Mouse (Mus musculus): ENCODE results near the gene Rassf7.

- TF ChIP-seq POLR2A (IDR thresholded peaks at IDR 0.05; ENCODE audit: borderline replicate concordance, insufficient read depth, low read length) (no peak), CTCF (IDR thresholded peaks at IDR 0.05; ENCODE audit: borderline replicate concordance, insufficient read depth, low read depth, low read length) (no peak)
Measured at GRCm38 (mm10) chr7:141221249-141222125, 5.8 kb downstream of the Rassf7 start.

Data from cerebellum, adult 2 months (tissue).